Mouse (Mus musculus) stomach, postnatal 0 days (tissue): ENCODE measurements at regions not wholly inside any gene's neighbourhood (a gene's known extent, or its start where the extent isn't known, plus 50 kb on each side); places are given as distances from the start of the nearest gene placed in this dataset.
"Not testable (repeated sequence)": the region's sequence is repeated elsewhere in the genome, so short reads cannot be mapped to it uniquely, and the experiment has no call there.

Source experiments
- ATAC-seq: fragments of 200-750 bp; cut with Nextera tagmentation; 2 replicates; pipeline ENCODE4 v1.8.0; 2017; ENCODE audit not compliant: low FRiP score, low TSS enrichment
- DNase-seq: peaks from one replicate; pipeline ENCODE4 v3.0.0-alpha.2; 2016; ENCODE audit warnings: low spot score
- H3K27ac ChIP-seq: fragments of 300-500 bp; sonication (generic); replicated peaks from 2 replicates; pipeline ENCODE4 v1.5.1; 2014; ENCODE audit warnings: mild to moderate bottlenecking, control low read depth
- H3K27me3 ChIP-seq: fragments of 300-500 bp; sonication (generic); 2 replicates; pipeline ENCODE4 v1.6.1; 2014; ENCODE audit warnings: low read length; ENCODE audit not compliant: control insufficient read depth, insufficient read depth
- H3K36me3 ChIP-seq: fragments of 300-500 bp; sonication (generic); 2 replicates; pipeline ENCODE4 v1.6.1; 2014; ENCODE audit warnings: low read length, mixed read lengths; ENCODE audit not compliant: control insufficient read depth, insufficient read depth
- H3K4me1 ChIP-seq: fragments of 300-500 bp; sonication (generic); replicated peaks from 2 replicates; pipeline ENCODE4 v1.6.1; 2014; ENCODE audit warnings: antibody characterized with exemption; ENCODE audit not compliant: control insufficient read depth, insufficient read depth
- H3K4me2 ChIP-seq: fragments of 300-500 bp; sonication (generic); replicated peaks from 2 replicates; pipeline ENCODE4 v1.6.1; 2014; ENCODE audit warnings: low read depth, mild to moderate bottlenecking, control low read depth, moderate library complexity
- H3K4me3 ChIP-seq: fragments of 300-500 bp; sonication (generic); 2 replicates; pipeline ENCODE4 v1.5.1; 2014; ENCODE audit warnings: low read depth, low read length, control low read depth
- H3K9ac ChIP-seq: fragments of 300-500 bp; sonication (generic); 2 replicates; pipeline ENCODE4 v1.6.1; 2014; ENCODE audit warnings: mild to moderate bottlenecking, low read length, control low read depth, mixed read lengths
- H3K9me3 ChIP-seq: fragments of 300-500 bp; sonication (generic); 2 replicates; pipeline ENCODE4 v1.6.1; 2016; ENCODE audit warnings: low read length; ENCODE audit not compliant: control insufficient read depth
- CTCF ChIP-seq: IDR thresholded peaks from 2 replicates; pipeline ENCODE4 v1.5.1; 2016; ENCODE audit warnings: antibody characterized with exemption, low read depth, mild to moderate bottlenecking, moderate library complexity
- EP300 ChIP-seq: optimal IDR thresholded peaks from 2 replicates; pipeline ENCODE3; 2016; ENCODE audit warnings: antibody characterized with exemption
- WGBS: fragments of 180-500 bp; shearing (Covaris S2); extraction: QIAGEN DNeasy Blood & Tissue Kit; methylation state at CpG from one replicate; pipeline ENCODE4 v1.1.7; 2014; 5-methylcytosine and 5-hydroxymethylcytosine counted together

DNA sequence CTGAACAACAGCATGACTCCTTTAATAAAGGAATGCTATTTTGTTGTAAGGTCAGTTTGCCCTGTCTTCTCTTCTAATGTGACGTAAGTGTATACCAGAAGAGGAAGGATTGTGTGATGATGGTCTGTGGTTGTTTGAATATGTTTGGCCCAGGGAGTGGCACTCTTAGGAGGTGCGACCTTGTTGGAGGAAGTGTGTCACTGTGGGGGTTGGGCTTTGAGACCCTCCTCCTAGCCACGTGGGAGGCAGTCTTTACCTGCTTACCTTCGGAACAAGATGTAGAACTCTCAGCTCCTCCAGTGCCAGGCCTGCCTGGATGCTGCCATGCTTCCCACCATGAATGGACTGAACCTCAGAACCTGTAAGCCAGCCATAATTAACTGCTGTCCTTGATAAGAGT lies 78.9 kb upstream of the 1110032F04Rik start:
- ATAC-seq (no peak), DNase-seq (no peak)
- Histone ChIP-seq H3K4me2 (no peak overlapping the region), H3K9ac (no peak overlapping the region), H3K9me3 (no peaks in the 10 kb centered on the region), H3K36me3 (no peaks in the 10 kb centered on the region), H3K4me3 (no peak overlapping the region), H3K27ac (no peak overlapping the region), H3K27me3 (no peaks in the 10 kb centered on the region), H3K4me1 (no peaks in the 10 kb centered on the region)
- TF ChIP-seq CTCF (no peak), EP300 (no peak)
- WGBS, result 94% methylated on average over 4 of the region's 4 CpGs

DNA sequence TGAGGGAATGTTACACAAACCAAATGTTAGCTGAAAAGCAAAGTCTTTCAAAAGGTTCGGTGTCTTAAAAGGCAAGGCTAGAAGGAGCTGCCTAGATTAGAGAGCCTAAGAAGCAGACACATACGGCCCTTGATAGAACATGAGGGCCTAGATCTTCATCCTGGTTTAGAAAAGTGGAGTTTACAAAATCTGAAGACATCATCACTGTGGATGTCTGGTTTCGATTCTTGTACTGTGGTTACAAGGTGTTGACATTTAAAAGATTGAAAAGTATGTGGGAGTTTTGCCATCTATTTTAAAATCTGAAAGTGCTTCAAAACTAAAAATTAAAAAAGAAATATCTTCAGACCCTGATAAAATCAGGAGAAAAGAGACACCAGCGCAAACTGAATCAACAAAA lies 76.5 kb upstream of the 1110032F04Rik start:
- no peak overlapping the region for H3K4me3 ChIP-seq
- TF ChIP-seq CTCF, result no peak
- TF ChIP-seq EP300, result no peak
- no peak for ATAC-seq
- H3K27me3 ChIP-seq, result no peaks in the 10 kb centered on the region
- WGBS, result 87% methylated on average over 4 of the region's 4 CpGs
- H3K27ac ChIP-seq, result no peak overlapping the region
- no peaks in the 10 kb centered on the region for H3K9me3 ChIP-seq
- no peak overlapping the region for H3K4me2 ChIP-seq
- H3K4me1 ChIP-seq, result no peaks in the 10 kb centered on the region
- no peaks in the 10 kb centered on the region for H3K36me3 ChIP-seq
- no peak for DNase-seq
- no peak overlapping the region for H3K9ac ChIP-seq

DNA sequence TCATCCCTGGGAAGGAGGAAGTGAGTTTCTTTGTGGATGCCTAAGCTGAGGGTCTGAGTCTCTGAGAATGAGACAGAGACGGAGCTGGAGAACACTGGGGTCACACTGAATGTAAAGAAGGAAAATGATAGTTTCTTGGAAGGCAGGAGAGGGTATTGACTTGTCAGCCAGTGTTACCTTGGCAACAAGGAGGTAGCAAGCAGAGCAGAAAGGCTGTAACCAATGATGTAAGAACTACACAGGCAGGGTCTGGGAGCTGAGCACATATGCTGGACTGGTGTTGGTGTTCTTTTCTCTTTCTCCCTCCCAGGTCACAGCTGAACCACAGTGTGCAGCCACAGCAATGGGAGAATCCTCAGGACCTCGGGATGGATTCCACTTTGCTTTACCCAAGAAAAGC lies 75.5 kb upstream of the 1110032F04Rik start:
- no peak overlapping the region for H3K27ac ChIP-seq
- WGBS, result 81% methylated on average over 2 of the region's 2 CpGs
- no peak overlapping the region for H3K4me3 ChIP-seq
- H3K4me2 ChIP-seq, result no peak overlapping the region
- no peaks in the 10 kb centered on the region for H3K4me1 ChIP-seq
- ATAC-seq (no peak), DNase-seq (no peak)
- H3K36me3 ChIP-seq, result no peaks in the 10 kb centered on the region
- TF ChIP-seq EP300 (no peak), CTCF (no peak)
- H3K9me3 ChIP-seq, result no peaks in the 10 kb centered on the region
- H3K9ac ChIP-seq, result no peak overlapping the region
- no peaks in the 10 kb centered on the region for H3K27me3 ChIP-seq

DNA sequence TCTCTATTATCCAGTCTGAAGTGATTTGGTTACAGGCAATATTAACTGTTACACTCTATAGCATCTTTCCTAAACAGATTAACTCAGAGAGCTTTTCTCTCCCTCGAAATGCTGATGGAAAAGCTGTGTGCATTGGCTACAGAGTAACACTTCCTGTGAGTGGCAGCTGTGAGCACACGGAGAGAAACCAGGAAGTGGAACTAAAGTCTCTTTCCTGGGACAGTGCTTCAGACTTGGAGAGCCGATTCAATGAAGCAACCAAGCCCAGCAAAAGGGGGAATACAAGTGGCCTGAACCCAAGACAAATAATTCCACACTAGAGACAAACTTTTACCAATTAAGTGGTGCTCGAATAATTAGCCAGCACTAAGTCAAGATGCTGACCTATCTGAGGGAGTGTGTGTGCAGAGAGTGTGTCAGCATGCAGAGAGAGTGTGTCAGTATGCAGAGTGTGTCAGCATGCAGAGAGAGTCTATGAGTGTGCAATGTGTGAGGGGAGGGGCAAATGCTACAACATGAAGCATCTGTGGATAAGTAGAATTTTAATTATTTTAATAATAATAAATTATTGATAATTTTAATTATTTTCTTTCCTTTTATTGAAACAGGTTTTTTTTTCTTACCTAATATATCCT lies 74.9 kb upstream of the 1110032F04Rik start:
- ATAC-seq (no peak), DNase-seq (no peak)
- no peak for TF ChIP-seq EP300
- TF ChIP-seq CTCF, result no peak
- Histone ChIP-seq H3K27me3 (no peaks in the 10 kb centered on the region), H3K9ac (no peak overlapping the region), H3K4me1 (no peaks in the 10 kb centered on the region), H3K4me2 (no peak overlapping the region), H3K4me3 (no peak overlapping the region), H3K27ac (no peak overlapping the region), H3K36me3 (no peaks in the 10 kb centered on the region), H3K9me3 (no peaks in the 10 kb centered on the region)
- 35% methylated on average over 4 of the region's 4 CpGs for WGBS

DNA sequence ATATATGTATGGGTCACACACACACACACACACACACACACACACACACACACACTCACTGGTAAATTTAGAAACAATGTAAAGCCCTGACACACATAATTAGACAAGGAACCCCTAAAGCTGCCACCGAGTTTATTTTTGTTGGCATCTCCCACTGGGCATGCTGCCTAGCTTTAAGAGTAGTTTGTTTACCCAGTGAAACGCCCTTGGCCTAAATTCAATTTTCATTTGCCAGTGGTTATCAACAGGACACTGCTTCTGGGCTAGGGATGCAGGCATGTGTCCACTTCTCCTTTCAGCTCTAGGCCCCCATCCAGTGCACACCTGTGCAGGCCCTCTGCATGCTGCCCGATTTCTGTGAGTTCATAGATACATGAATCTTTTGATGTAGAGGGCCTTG lies 73.7 kb upstream of the 1110032F04Rik start:
- no peaks in the 10 kb centered on the region for H3K9me3 ChIP-seq
- H3K36me3 ChIP-seq, result no peaks in the 10 kb centered on the region
- H3K9ac ChIP-seq, result no peak overlapping the region
- no peak overlapping the region for H3K4me2 ChIP-seq
- WGBS, result 37% methylated on average over 3 of the region's 3 CpGs
- H3K27me3 ChIP-seq, result no peaks in the 10 kb centered on the region
- DNase-seq (no peak), ATAC-seq (no peak)
- TF ChIP-seq CTCF (no peak), EP300 (no peak)
- H3K27ac ChIP-seq, result no peak overlapping the region
- no peaks in the 10 kb centered on the region for H3K4me1 ChIP-seq
- H3K4me3 ChIP-seq, result no peak overlapping the region

DNA sequence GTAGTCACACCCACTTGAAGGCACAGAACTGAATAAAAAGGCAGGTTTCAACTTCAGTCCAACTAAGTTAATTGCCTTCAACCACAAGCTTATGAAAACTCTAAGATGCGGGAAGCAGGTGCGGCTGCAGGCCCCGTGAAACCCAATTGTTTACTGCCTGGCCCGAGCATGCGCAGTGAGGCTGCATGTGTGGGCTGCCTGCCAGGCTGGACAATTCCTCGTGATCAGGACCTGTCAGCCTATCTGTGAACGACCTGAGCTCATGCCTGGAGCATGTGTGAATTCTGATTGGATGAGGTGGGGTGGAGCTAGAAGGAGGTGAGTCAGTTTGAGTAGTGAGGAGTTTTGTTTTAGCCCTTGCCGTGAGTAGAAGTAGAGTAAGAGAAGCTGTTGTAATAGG lies 71.0 kb upstream of the 1110032F04Rik start:
- not testable (repeated sequence) for H3K4me2 ChIP-seq, H3K36me3 ChIP-seq, H3K9me3 ChIP-seq, H3K4me1 ChIP-seq, H3K27me3 ChIP-seq, H3K9ac ChIP-seq, DNase-seq, ATAC-seq, H3K27ac ChIP-seq, H3K4me3 ChIP-seq
- WGBS, result 64% methylated on average over 8 of the region's 8 CpGs
